Mouse (Mus musculus) hindbrain, postnatal 0 days (tissue): ENCODE measurements at regions not wholly inside any gene's neighbourhood (a gene's known extent, or its start where the extent isn't known, plus 50 kb on each side); places are given as distances from the start of the nearest gene placed in this dataset.
A peak's percentile ranks its signal among the peaks of the same experiment; 100 is the strongest.

Experiments used
- ATAC-seq: fragments of 200-750 bp; cut with Nextera tagmentation; 2 replicates; pipeline ENCODE4 v1.8.0; 2017; ENCODE audit warnings: mild to moderate bottlenecking, moderate TSS enrichment, moderate library complexity
- DNase-seq: peaks from one replicate; pipeline ENCODE4 v3.0.0-alpha.2; 2015; ENCODE audit warnings: low spot score
- H3K27ac ChIP-seq: fragments of 300-500 bp; sonication (generic); 2 replicates; pipeline ENCODE4 v1.5.1; 2014; ENCODE audit warnings: mild to moderate bottlenecking
- H3K27me3 ChIP-seq: fragments of 300-500 bp; sonication (generic); 2 replicates; pipeline ENCODE4 v1.6.1; 2014; ENCODE audit warnings: low read length, mixed read lengths; ENCODE audit not compliant: insufficient read depth
- H3K36me3 ChIP-seq: fragments of 300-500 bp; sonication (generic); 2 replicates; pipeline ENCODE4 v1.6.1; 2014; ENCODE audit warnings: low read length, mixed read lengths; ENCODE audit not compliant: insufficient read depth
- H3K4me1 ChIP-seq: fragments of 300-500 bp; sonication (generic); 2 replicates; pipeline ENCODE4 v1.6.1; 2014; ENCODE audit warnings: antibody characterized with exemption, low read length, mixed read lengths; ENCODE audit not compliant: insufficient read depth
- H3K4me2 ChIP-seq: fragments of 300-500 bp; sonication (generic); 2 replicates; pipeline ENCODE4 v1.6.1; 2014; ENCODE audit warnings: low read depth, mild to moderate bottlenecking, low read length, moderate library complexity, mixed read lengths
- H3K4me3 ChIP-seq: fragments of 300-500 bp; sonication (generic); 2 replicates; pipeline ENCODE4 v1.5.1; 2014; ENCODE audit warnings: low read length
- H3K9ac ChIP-seq: fragments of 300-500 bp; sonication (generic); replicated peaks from 2 replicates; pipeline ENCODE4 v1.6.1; 2014; ENCODE audit warnings: mild to moderate bottlenecking, low read length, moderate library complexity, mixed read lengths
- H3K9me3 ChIP-seq: fragments of 300-500 bp; sonication (generic); 2 replicates; pipeline ENCODE4 v1.6.1; 2016; ENCODE audit warnings: low read length, mixed read lengths
- CTCF ChIP-seq: IDR thresholded peaks from 2 replicates; pipeline ENCODE4 v1.5.1; 2016; ENCODE audit warnings: antibody characterized with exemption, control low read depth, low read depth
- WGBS: fragments of 180-500 bp; shearing (Covaris S2); extraction: QIAGEN DNeasy Blood & Tissue Kit; methylation state at CpG from one replicate; pipeline ENCODE4 v1.1.7; 2014; 5-methylcytosine and 5-hydroxymethylcytosine counted together

DNA sequence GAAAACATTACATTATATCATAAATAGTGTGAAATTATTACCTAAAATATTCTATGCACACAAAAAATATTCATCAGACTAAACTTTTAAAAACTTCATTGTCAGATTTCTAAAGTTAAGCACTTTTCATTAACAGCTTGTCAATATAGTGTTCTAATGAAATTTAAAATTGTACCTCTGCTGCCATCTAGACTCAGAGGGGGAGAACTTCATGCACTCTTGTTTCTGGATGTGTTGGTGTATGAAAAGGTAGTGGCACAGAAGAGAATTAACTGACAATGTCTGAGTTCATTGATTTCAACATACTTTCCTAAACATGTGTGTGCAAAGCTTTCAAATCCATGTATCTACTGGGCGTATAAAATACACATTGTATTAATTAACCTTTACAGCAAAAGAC, 967.5 kb downstream of the Pla2g4a start:
- Histone ChIP-seq H3K4me1 (no peaks in the 10 kb centered on the region), H3K36me3 (no peaks in the 10 kb centered on the region), H3K4me3 (no peak overlapping the region), H3K27me3 (no peaks in the 10 kb centered on the region), H3K9me3 (no peaks in the 10 kb centered on the region), H3K4me2 (no peak overlapping the region), H3K9ac (no peak overlapping the region), H3K27ac (no peak overlapping the region)
- peak; percentile 74 for TF ChIP-seq CTCF
- ATAC-seq (no peak), DNase-seq (peak; percentile 81)
- WGBS, result 65% methylated on average over 1 of the region's 1 CpGs

GRCm38 (mm10) chr1:148977377-148977776, 983.7 kb downstream of the Pla2g4a start:
- no peak for DNase-seq
- no peaks in the 10 kb centered on the region for H3K4me1 ChIP-seq
- H3K27ac ChIP-seq, result no peak overlapping the region
- WGBS, result 85% methylated on average over 5 of the region's 5 CpGs
- TF ChIP-seq CTCF, result no peak
- no peaks in the 10 kb centered on the region for H3K27me3 ChIP-seq
- no peaks in the 10 kb centered on the region for H3K36me3 ChIP-seq
- H3K9ac ChIP-seq, result no peak overlapping the region
- H3K4me3 ChIP-seq, result no peak overlapping the region
- no peak for ATAC-seq
- H3K9me3 ChIP-seq, result no peaks in the 10 kb centered on the region
- H3K4me2 ChIP-seq, result no peak overlapping the region

GRCm38 (mm10) chr1:148965358-148965757, 995.7 kb downstream of the Pla2g4a start:
- H3K9me3 ChIP-seq, result no peaks in the 10 kb centered on the region
- no peak overlapping the region for H3K4me3 ChIP-seq
- H3K4me1 ChIP-seq, result no peaks in the 10 kb centered on the region
- no peak overlapping the region for H3K4me2 ChIP-seq
- H3K9ac ChIP-seq, result no peak overlapping the region
- no peaks in the 10 kb centered on the region for H3K27me3 ChIP-seq
- H3K36me3 ChIP-seq, result no peaks in the 10 kb centered on the region
- no peak for DNase-seq
- no peak for ATAC-seq
- no peak for TF ChIP-seq CTCF
- H3K27ac ChIP-seq, result no peak overlapping the region

- no peak overlapping the region for H3K4me3 ChIP-seq
- no peaks in the 10 kb centered on the region for H3K36me3 ChIP-seq
- H3K27me3 ChIP-seq, result no peaks in the 10 kb centered on the region
- no peak overlapping the region for H3K4me2 ChIP-seq
- ATAC-seq, result no peak
- 87% methylated on average over 3 of the region's 3 CpGs for WGBS
- no peaks in the 10 kb centered on the region for H3K9me3 ChIP-seq
- H3K27ac ChIP-seq, result no peak overlapping the region
- TF ChIP-seq CTCF, result no peak
- no peak for DNase-seq
- H3K4me1 ChIP-seq, result no peaks in the 10 kb centered on the region
- no peak overlapping the region for H3K9ac ChIP-seq
These were observed 1026.7 kb downstream of the Pla2g4a start for GRCm38 (mm10) chr1:148934366-148934765.

DNA sequence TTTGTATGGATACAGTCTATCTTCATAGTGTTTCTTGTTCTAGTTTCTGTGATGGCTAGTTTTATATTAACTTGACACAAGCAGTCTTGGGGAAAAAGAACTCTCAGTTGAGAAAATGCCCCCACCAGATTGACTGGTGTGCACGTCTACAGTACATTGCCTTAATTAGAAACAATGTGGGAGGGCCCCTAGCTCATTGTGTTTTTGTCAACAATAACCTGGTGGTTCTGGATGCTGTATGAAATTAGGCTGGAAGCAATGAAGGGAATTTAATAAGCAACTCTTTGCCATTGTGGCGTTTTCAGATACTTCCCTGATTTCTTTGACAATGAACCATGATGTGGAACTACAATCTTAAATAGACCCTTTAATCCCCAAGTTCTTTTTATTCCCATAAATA, 1036.6 kb downstream of the Pla2g4a start:
- Histone ChIP-seq H3K4me3 (no peak overlapping the region), H3K27me3 (no peaks in the 10 kb centered on the region), H3K9ac (no peak overlapping the region), H3K27ac (no peak overlapping the region), H3K9me3 (no peaks in the 10 kb centered on the region), H3K4me2 (no peak overlapping the region), H3K36me3 (no peaks in the 10 kb centered on the region), H3K4me1 (no peaks in the 10 kb centered on the region)
- 56% methylated on average over 2 of the region's 2 CpGs for WGBS
- ATAC-seq, result no peak
- TF ChIP-seq CTCF, result no peak
- DNase-seq, result no peak

- Histone ChIP-seq H3K4me1 (no peaks in the 10 kb centered on the region), H3K9me3 (no peaks in the 10 kb centered on the region), H3K36me3 (no peaks in the 10 kb centered on the region), H3K4me2 (no peak overlapping the region), H3K27ac (no peak overlapping the region), H3K27me3 (no peaks in the 10 kb centered on the region), H3K9ac (no peak overlapping the region), H3K4me3 (no peak overlapping the region)
- ATAC-seq, result no peak
- no peak for DNase-seq
- no peak for TF ChIP-seq CTCF
These were observed 1044.0 kb downstream of the Pla2g4a start for GRCm38 (mm10) chr1:148917062-148917461.

DNA sequence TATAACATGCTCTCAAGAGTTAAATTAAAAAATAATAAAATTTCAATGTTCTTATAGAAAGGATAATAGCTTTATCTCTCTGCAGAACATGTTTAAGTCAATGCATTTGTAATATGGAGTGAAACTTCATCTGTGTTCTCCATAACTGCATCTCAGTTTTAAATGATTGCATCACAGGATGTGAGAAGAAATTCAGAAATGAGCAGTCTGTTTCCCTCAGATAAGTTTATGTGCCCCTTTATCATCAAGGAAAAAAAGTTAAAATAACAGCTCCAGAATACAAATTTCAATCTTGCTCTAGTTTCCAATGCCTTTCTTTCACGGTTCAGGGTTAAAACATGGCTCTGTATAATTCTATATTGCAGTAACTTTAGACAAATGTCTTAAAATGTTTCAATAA, 1048.3 kb downstream of the Pla2g4a start:
- DNase-seq (no peak), ATAC-seq (no peak)
- H3K9me3 ChIP-seq, result no peaks in the 10 kb centered on the region
- no peak for TF ChIP-seq CTCF
- WGBS, result 88% methylated on average over 1 of the region's 1 CpGs
- no peaks in the 10 kb centered on the region for H3K27me3 ChIP-seq
- no peak overlapping the region for H3K27ac ChIP-seq
- H3K4me3 ChIP-seq, result no peak overlapping the region
- no peaks in the 10 kb centered on the region for H3K36me3 ChIP-seq
- no peaks in the 10 kb centered on the region for H3K4me1 ChIP-seq
- H3K4me2 ChIP-seq, result no peak overlapping the region
- H3K9ac ChIP-seq, result no peak overlapping the region
